Mouse (Mus musculus) liver, adult 2 months (tissue): ENCODE measurements at regions not wholly inside any gene's neighbourhood (a gene's known extent, or its start where the extent isn't known, plus 50 kb on each side); places are given as distances from the start of the nearest gene placed in this dataset.

Experiments used
- CTCF ChIP-seq: fragments of 200-500 bp; IDR thresholded peaks from 2 replicates; pipeline ENCODE4 v1.5.1; 2011; ENCODE audit warnings: low read depth, low read length, control low read depth
- POLR2A ChIP-seq: fragments of 200-500 bp; IDR thresholded peaks from 2 replicates; pipeline ENCODE4 v1.6.1; 2011; ENCODE audit warnings: low read length, control low read depth; ENCODE audit not compliant: insufficient read depth; ENCODE audit errors: extremely low read depth

DNA sequence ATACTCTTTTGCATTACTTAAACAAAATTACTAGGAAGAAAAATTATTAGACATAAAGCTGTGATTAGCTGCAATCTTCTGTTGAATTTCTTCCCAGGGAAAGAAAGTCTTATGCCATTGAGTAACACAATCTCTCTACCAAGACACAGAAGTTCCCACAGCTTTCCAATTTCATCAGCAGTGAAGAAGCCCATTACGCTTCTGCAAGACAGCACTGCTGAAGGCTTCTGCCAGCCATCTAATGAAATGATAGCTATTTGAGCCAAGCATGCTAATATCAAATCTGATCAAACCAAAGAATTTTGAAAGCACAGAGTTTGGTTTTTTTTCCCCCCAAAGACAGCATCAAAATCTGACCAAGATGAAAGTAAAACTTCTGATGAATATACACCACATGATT, 230.0 kb upstream of the Plscr5 start:
- no peak for TF ChIP-seq POLR2A
- TF ChIP-seq CTCF, result no peak
